Mouse (Mus musculus) neural tube, embryonic 12.5 days (tissue): Measurements from ENCODE around the gene Hist1h3f. TPM values are rescaled to one million over a fixed set of nuclear protein-coding genes. Genes with fewer than 3 reads are reported as not detected.
A peak's percentile ranks its signal among the peaks of the same experiment; 100 is the strongest.
"Not testable (repeated sequence)": the region's sequence is repeated elsewhere in the genome, so short reads cannot be mapped to it uniquely, and the experiment has no call there.

Experiments used
- ATAC-seq: fragments of 200-750 bp; cut with Nextera tagmentation; 2 replicates; pipeline ENCODE4 v1.8.0; 2017; ENCODE audit warnings: low read depth, mild to moderate bottlenecking, moderate TSS enrichment, moderate library complexity; ENCODE audit not compliant: low FRiP score
- H3K27ac ChIP-seq: fragments of 300-500 bp; sonication (generic); 2 replicates; pipeline ENCODE4 v1.5.1; 2016
- H3K27me3 ChIP-seq: fragments of 300-500 bp; sonication (generic); replicated peaks from 2 replicates; pipeline ENCODE4 v1.6.1; 2016; ENCODE audit warnings: mild to moderate bottlenecking
- H3K36me3 ChIP-seq: fragments of 300-500 bp; sonication (generic); 2 replicates; pipeline ENCODE4 v1.6.1; 2016; ENCODE audit warnings: mild to moderate bottlenecking
- H3K4me1 ChIP-seq: fragments of 300-500 bp; sonication (generic); 2 replicates; pipeline ENCODE4 v1.6.1; 2016
- H3K4me2 ChIP-seq: fragments of 300-500 bp; sonication (generic); replicated peaks from 2 replicates; pipeline ENCODE4 v1.6.1; 2016; ENCODE audit warnings: mild to moderate bottlenecking
- H3K4me3 ChIP-seq: fragments of 300-500 bp; sonication (generic); 2 replicates; pipeline ENCODE4 v1.5.1; 2016
- H3K9ac ChIP-seq: fragments of 300-500 bp; sonication (generic); 2 replicates; pipeline ENCODE4 v1.6.1; 2016; ENCODE audit warnings: mild to moderate bottlenecking
- H3K9me3 ChIP-seq: fragments of 300-500 bp; sonication (generic); 2 replicates; pipeline ENCODE4 v1.6.1; 2016; ENCODE audit warnings: mild to moderate bottlenecking
- WGBS: fragments of 180-500 bp; shearing (Covaris S2); methylation state at CpG from one replicate; pipeline ENCODE4 v1.1.7; 2016; 5-methylcytosine and 5-hydroxymethylcytosine counted together
- polyA plus RNA-seq: library from polyadenylated mRNA; unstranded; fragments of >200 nt; fragmentation: Nextera tagmentation; extraction: Ambion mirVana; gene quantifications from 2 replicates; pipeline ENCODE4 v1.2.1, GENCODE M21; 2016

Hist1h3f gene
- polyA plus RNA-seq, 1 experiment from 2014 or later = 0.60 TPM

DNA sequence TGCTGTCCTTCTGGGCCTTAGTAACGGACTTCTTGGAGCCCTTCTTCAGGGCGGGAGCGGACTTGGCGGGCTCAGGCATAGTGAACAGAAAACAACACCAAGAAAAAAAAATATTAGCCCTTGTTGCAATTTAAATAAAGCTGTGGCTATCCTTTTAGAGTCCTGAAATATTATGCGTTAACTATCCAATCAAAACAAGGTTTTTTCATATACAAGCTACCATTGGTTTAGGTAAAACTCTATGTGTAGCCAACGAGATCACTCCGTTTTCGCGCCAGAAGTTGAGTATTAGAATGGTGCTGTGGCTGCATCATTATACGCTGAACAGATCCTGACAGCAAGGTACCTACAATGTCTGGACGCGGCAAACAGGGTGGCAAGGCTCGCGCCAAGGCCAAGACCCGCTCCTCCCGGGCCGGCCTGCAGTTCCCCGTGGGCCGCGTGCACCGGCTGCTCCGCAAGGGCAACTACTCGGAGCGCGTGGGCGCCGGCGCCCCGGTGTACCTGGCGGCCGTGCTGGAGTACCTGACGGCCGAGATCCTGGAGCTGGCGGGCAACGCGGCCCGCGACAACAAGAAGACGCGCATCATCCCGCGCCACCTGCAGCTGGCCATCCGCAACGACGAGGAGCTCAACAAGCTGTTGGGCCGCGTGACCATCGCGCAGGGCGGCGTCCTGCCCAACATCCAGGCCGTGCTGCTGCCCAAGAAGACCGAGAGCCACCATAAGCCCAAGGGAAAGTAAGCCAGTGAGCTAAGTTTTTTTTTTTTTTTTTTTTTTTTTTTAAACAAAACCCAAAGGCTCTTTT is 10.1 kb upstream of the Hist1h3f start, which contains the start of gene Hist1h2af:
Gene Hist1h2af, plus strand, starts transcription at position 347 of the 808 bp plus-strand sequence.
- H3K36me3 ChIP-seq, H3K27me3 ChIP-seq, H3K9me3 ChIP-seq: not testable (repeated sequence)
- WGBS = under 1% methylated on average over 26 of the region's 53 CpGs
- Histone ChIP-seq H3K4me2 (peak within 1 kb of the TSS; percentile 70), H3K27ac (peak within 1 kb of the TSS; percentile 66), H3K4me1 (peaks cover 22% of the 10 kb centered on the region), H3K9ac (peak within 1 kb of the TSS; percentile 57), H3K4me3 (peak within 1 kb of the TSS; percentile 46)
- ATAC-seq = peak; percentile 30

- no peak for ATAC-seq
- Histone ChIP-seq H3K36me3 (no peaks in the 10 kb centered on the region), H3K27me3 (no peaks in the 10 kb centered on the region), H3K9ac (peak overlapping the region; percentile 57), H3K4me1 (peaks cover 22% of the 10 kb centered on the region), H3K4me3 (peak overlapping the region; percentile 46), H3K4me2 (peak overlapping the region; percentile 70), H3K27ac (peak overlapping the region; percentile 64), H3K9me3 (no peaks in the 10 kb centered on the region)
- under 1% methylated on average over 15 of the region's 15 CpGs for WGBS
Observed at GRCm38 (mm10) chr13:23534368-23535131, 9.3 kb upstream of the Hist1h3f start.

- peak; percentile 86 for ATAC-seq
- Histone ChIP-seq H3K4me2 (peak within 1 kb of the TSS; percentile 70), H3K27ac (peak within 1 kb of the TSS; percentile 64), H3K4me1 (peaks cover 22% of the 10 kb centered on the region), H3K4me3 (peak within 1 kb of the TSS; percentile 46), H3K9ac (peak within 1 kb of the TSS; percentile 62)
- not testable (repeated sequence) for H3K27me3 ChIP-seq, H3K9me3 ChIP-seq, H3K36me3 ChIP-seq
- WGBS = under 1% methylated on average over 58 of the region's 62 CpGs
Observed at GRCm38 (mm10) chr13:23535137-23536075, 8.4 kb upstream of the Hist1h3f start, which contains the start of gene Hist1h3g. Gene Hist1h3g, plus strand, starts transcription at chr13:23535422.

- no peak for ATAC-seq
- Histone ChIP-seq H3K4me1 (peaks cover 22% of the 10 kb centered on the region), H3K27me3 (no peaks in the 10 kb centered on the region), H3K9me3 (no peaks in the 10 kb centered on the region), H3K9ac (peak overlapping the region; percentile 62), H3K4me2 (peak overlapping the region; percentile 70), H3K4me3 (peak overlapping the region; percentile 31), H3K36me3 (no peaks in the 10 kb centered on the region), H3K27ac (no peak overlapping the region)
- WGBS = 18% methylated on average over 7 of the region's 7 CpGs
Observed at GRCm38 (mm10) chr13:23536076-23536822, 7.6 kb upstream of the Hist1h3f start.

DNA sequence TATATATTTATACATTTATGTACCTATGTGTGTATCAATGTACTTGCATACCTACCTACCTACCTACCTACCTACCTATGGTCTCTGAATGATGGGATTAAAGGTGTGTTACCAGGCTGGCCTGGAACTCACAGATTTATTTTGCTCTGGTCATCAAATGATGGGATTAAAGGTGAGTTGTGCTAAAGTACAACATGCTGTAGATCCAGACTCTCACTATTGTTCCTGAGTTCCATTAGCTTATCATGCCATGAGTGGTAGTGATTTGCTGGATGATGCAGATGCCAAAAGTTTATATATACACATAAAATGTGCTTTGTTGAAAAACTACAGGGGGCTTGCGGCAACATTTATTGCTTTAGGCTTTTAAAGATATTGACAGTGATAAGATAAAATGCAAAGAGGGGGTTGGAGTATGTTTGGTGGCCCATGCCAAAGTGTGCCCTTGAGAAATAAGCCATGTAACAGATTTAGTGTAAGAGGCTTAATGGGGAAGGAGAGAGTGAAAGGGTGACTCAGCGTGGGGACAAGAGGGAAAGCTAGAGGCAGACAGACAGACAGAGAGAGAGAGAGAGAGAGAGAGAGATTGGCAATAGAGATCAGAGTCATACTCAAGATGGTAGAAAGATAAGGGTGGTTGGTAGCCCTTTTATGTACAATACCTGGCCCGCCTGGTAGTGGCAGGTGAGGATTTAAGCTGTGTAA is 6.7 kb upstream of the Hist1h3f start:
- no peak overlapping the region for H3K9ac ChIP-seq
- no peak overlapping the region for H3K4me3 ChIP-seq
- H3K27me3 ChIP-seq = no peaks in the 10 kb centered on the region
- peak overlapping the region; percentile 70 for H3K4me2 ChIP-seq
- ATAC-seq = no peak
- H3K36me3 ChIP-seq = no peaks in the 10 kb centered on the region
- H3K27ac ChIP-seq = no peak overlapping the region
- no peaks in the 10 kb centered on the region for H3K9me3 ChIP-seq
- H3K4me1 ChIP-seq = peaks cover 22% of the 10 kb centered on the region
- 77% methylated on average over 3 of the region's 3 CpGs for WGBS

DNA sequence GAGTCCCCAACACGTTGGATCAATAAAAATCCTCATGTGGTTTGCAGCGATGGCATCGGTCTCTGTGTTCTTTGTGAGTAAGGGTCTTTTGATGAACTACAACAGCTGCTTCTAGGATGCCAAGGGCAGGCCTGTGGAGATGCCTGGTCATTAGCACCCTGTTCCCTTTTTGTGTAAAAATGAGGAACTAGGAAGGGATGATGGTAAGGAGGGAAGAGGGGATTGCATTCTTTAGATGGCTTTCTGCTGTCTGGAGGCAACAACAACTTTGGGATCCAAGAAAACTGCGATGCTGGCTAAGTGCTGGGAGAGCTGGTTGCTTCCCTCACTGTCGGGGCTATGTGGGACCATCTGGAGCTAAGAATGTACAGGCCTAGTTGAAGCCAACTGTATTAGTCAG is 5.6 kb upstream of the Hist1h3f start:
- WGBS = 70% methylated on average over 5 of the region's 5 CpGs
- no peak overlapping the region for H3K27ac ChIP-seq
- H3K36me3 ChIP-seq = no peaks in the 10 kb centered on the region
- peaks cover 11% of the 10 kb centered on the region for H3K4me1 ChIP-seq
- no peak overlapping the region for H3K4me2 ChIP-seq
- no peaks in the 10 kb centered on the region for H3K27me3 ChIP-seq
- ATAC-seq = no peak
- H3K9me3 ChIP-seq = no peaks in the 10 kb centered on the region
- no peak overlapping the region for H3K4me3 ChIP-seq
- H3K9ac ChIP-seq = no peak overlapping the region

DNA sequence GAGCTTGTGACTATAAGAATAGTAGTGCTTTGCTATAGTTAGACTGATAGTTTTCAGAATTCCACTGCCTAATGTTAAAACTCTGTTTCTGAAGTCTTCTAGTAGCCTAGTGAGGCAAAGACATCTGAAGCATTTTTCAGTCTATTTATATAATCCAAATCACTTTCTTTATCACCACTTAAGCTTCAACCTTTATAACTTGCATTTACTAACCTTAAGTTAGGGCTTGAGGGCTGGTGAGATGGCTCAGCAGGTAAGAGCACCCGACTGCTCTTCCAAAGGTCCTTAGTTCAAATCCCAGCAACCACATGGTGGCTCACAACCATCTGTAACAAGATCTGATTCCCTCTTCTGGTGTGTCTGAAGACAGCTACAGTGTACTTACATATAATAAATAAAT is 4.0 kb upstream of the Hist1h3f start:
- H3K27ac ChIP-seq, H3K36me3 ChIP-seq, ATAC-seq, H3K9ac ChIP-seq, H3K4me1 ChIP-seq, H3K4me3 ChIP-seq, H3K27me3 ChIP-seq, H3K9me3 ChIP-seq, H3K4me2 ChIP-seq: not testable (repeated sequence)
- 79% methylated on average over 1 of the region's 1 CpGs for WGBS

DNA sequence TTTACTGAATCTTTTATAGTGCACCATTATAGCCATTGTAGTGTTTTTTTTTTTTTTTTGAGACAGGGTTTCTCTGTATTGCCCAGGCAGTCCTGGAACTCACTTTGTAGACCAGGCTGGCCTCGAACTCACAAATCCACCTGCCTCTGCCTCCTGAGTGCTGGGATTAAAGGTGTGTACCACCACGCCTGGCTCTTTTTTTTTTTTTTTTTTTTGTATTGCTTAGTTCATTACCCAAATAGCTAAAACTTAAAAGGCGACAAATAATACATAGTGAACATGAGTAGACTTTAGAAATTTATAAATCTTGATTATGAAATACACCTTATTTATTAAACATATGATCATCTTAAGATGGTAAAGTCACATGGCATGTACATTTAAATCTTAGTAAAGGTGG is 2.4 kb upstream of the Hist1h3f start:
- WGBS = 81% methylated on average over 3 of the region's 3 CpGs
- no peak overlapping the region for H3K9ac ChIP-seq
- no peak for ATAC-seq

GRCm38 (mm10) chr13:23542225-23542980 is 1.4 kb upstream of the Hist1h3f start:
- Histone ChIP-seq H3K4me2 (peak overlapping the region; percentile 68), H3K4me3 (peak overlapping the region; percentile 42), H3K9ac (peak overlapping the region; percentile 56)
- not testable (repeated sequence) for H3K27ac ChIP-seq, H3K36me3 ChIP-seq, H3K9me3 ChIP-seq, ATAC-seq, H3K27me3 ChIP-seq, H3K4me1 ChIP-seq
- 6% methylated on average over 3 of the region's 3 CpGs for WGBS

More for the DNA sequence above, 2.4 kb upstream of the Hist1h3f start:
- Histone ChIP-seq H3K36me3 (no peaks in the 10 kb centered on the region), H3K4me2 (no peak overlapping the region), H3K27me3 (no peaks in the 10 kb centered on the region), H3K4me3 (no peak overlapping the region), H3K9me3 (no peaks in the 10 kb centered on the region), H3K27ac (no peak overlapping the region), H3K4me1 (peaks cover under 1% of the 10 kb centered on the region)

- H3K36me3 ChIP-seq, H3K9me3 ChIP-seq, H3K27me3 ChIP-seq, H3K4me1 ChIP-seq: not testable (repeated sequence)
- peak within 1 kb of the TSS; percentile 56 for H3K9ac ChIP-seq
- WGBS = under 1% methylated on average over 42 of the region's 42 CpGs
- ATAC-seq = peak; percentile 91
- H3K27ac ChIP-seq = peak within 1 kb of the TSS; percentile 57; the same call in 1 of the 2 replicates
- peak within 1 kb of the TSS; percentile 48 for H3K4me3 ChIP-seq
- H3K4me2 ChIP-seq = peak within 1 kb of the TSS; percentile 68
Observed at GRCm38 (mm10) chr13:23542999-23543607, 749 bp upstream of the Hist1h3f start, which contains the start of gene Hist1h2bh. Gene Hist1h2bh, minus strand, starts transcription at chr13:23543392.
